ENCODE assay signal across 8 mouse cellular contexts in the genomic region with DNA sequence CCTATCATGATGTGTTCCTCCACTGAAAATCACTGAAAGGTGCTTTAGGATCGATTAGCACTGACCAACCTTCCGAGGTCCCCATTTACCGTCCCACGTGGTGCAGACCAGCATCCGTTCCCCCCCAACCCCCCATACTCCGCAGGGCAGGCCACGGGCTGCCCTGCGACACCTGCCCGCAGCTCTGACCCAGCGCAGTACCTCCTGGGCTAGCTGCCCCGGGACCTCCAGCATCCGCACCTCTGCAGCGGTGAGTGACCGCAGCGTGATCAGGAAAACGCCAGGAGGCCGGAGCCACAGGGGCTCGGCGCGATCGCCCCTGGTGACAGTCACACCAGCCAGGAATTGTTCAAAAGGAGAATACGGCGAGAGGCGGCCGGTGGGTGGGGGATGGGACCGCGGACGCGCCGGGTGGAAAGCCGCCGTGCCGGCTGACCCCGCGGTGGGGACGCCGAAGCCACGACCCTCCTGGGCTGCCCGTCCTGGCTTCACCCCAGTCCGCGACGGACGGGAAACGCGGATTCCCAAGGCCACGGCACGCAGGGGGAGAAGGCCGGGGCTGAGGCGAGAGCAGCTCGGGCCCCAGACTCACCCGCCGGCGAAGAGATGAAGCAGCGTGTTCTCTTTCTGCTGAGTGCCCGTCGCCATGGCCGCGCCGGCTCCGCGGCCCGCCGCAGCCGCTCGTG. TPM values are rescaled to one million over a fixed set of nuclear protein-coding genes. Genes with fewer than 3 reads are reported as not detected.
A peak's percentile ranks its signal among the peaks of the same experiment; 100 is the strongest.
DNase-seq lines count a peak whose midpoint lies in the region; TF ChIP-seq lines count a peak whose summit lies in the region.

No protein-coding gene starts in this region.

- peaks cover 29% of the 10 kb centered on the region for H3K4me1 ChIP-seq in limb, embryonic 10.5 days

- no peaks in the 10 kb centered on the region for H3K36me3 ChIP-seq in limb, embryonic 10.5 days
- no peaks in the 10 kb centered on the region for H3K36me3 ChIP-seq in myocyte (ENCODE audit: control insufficient read depth, insufficient read depth)

- DNase-seq in frontal cortex, postnatal 36 days (ENCODE audit: low spot score in 2 of 2), result peak; percentile 38 to 57
- DNase-seq in frontal cortex, postnatal 14 days (ENCODE audit: low spot score in 2 of 2), result no peak
- peak; percentile 38 for DNase-seq in urinary bladder, postnatal 14 days (ENCODE audit: low spot score)
- no peak for DNase-seq in urinary bladder, postnatal 4 days (ENCODE audit: low spot score in 2 of 2)
- peak; percentile 27 to 41 for DNase-seq in gastrocnemius, adult 8-10 months (ENCODE audit: low spot score in 2 of 2)
- peak; percentile 76 for DNase-seq in limb, embryonic 10.5 days (ENCODE audit: low spot score)
- DNase-seq in spleen, postnatal 14 days (ENCODE audit: low spot score in 2 of 2), result no peak

- no peaks in the 10 kb centered on the region for H3K9me3 ChIP-seq in limb, embryonic 10.5 days (replicated peaks)

- H3K27ac ChIP-seq in limb, embryonic 10.5 days, result peak overlapping the region; percentile 90

- peak overlapping the region; percentile 92 for H3K4me2 ChIP-seq in myocyte (ENCODE audit: low read depth)

- peaks cover 10% of the 10 kb centered on the region; the same call in 1 of the 2 replicates for H3K27me3 ChIP-seq in limb, embryonic 10.5 days (ENCODE audit: low read depth, poor library complexity, severe bottlenecking)
- H3K27me3 ChIP-seq in myocyte (ENCODE audit: control insufficient read depth, insufficient read depth, insufficient read length), result no peaks in the 10 kb centered on the region

- TF ChIP-seq POLR2A in myocyte (IDR thresholded peaks at IDR 0.05; ENCODE audit: insufficient read length, low read depth), result no peak

- peak overlapping the region; percentile 82 for H3K4me3 ChIP-seq in limb, embryonic 10.5 days
- H3K4me3 ChIP-seq in myocyte, result peak overlapping the region; percentile 51

- H3ac ChIP-seq in myocyte (ENCODE audit: control insufficient read depth, insufficient read length), result peak overlapping the region; percentile 87

- H3K79me2 ChIP-seq in myocyte (ENCODE audit: control insufficient read depth, insufficient read depth), result peaks cover 41% of the 10 kb centered on the region

- under 1% methylated on average over 65 of the region's 65 CpGs for WGBS in limb, embryonic 10.5 days

TF ChIP-seq in myocyte, 11 proteins besides CTCF, POLR2A, EP300 and RAD21:
- no peak for TF ChIP-seq REST (IDR thresholded peaks at IDR 0.05; ENCODE audit: insufficient read depth, insufficient read length)
- no peak for TF ChIP-seq TCF12 (IDR thresholded peaks at IDR 0.05; ENCODE audit: insufficient read depth, poor library complexity, severe bottlenecking)
- TF ChIP-seq CEBPB (IDR thresholded peaks at IDR 0.05; ENCODE audit: insufficient read depth, poor library complexity, severe bottlenecking), result no peak
- no peak for TF ChIP-seq MYOG (IDR thresholded peaks at IDR 0.05; ENCODE audit: control insufficient read depth in 1 of 3, insufficient read depth in 1 of 3, insufficient read length in 2 of 3, low read depth in 2 of 3)
- TF ChIP-seq TCF3 (IDR thresholded peaks at IDR 0.05; ENCODE audit: insufficient read length, low read depth), result no peak
- TF ChIP-seq MAX (IDR thresholded peaks at IDR 0.05; ENCODE audit: low read depth), result no peak
- no peak for TF ChIP-seq USF1 (IDR thresholded peaks at IDR 0.05; ENCODE audit: low read depth)
- no peak for TF ChIP-seq POLR2AphosphoS2 (IDR thresholded peaks at IDR 0.05; ENCODE audit: insufficient read length, low read depth)
- TF ChIP-seq MYOD1 (IDR thresholded peaks at IDR 0.05; ENCODE audit: control insufficient read depth in 1 of 3, insufficient read length in 2 of 3, low read depth in 2 of 3), result no peak
- TF ChIP-seq SRF (IDR thresholded peaks at IDR 0.05; ENCODE audit: control insufficient read depth, insufficient read length, low read depth), result no peak

RNA-seq across cellular contexts. Expression of a gene that starts 0.5 kb away (rescaled TPM):
- total RNA-seq in gastrocnemius, adult 8-10 months (2022), result 10 to 100 TPM in 3 of 4 experiments, 1 to 10 TPM in 1; 7.7 to 14.5 (median 13.0) TPM
- polyA plus RNA-seq in limb, embryonic 10.5 days (2016; fragmentation: Nextera tagmentation; extraction: Ambion mirVana), result 24.5 and 25.4 TPM in 2 replicates
- 34.3 TPM for polyA plus RNA-seq in myocyte (2012; fragmentation: generic; extraction: Trizol)

RNA-seq across cellular contexts. Expression of a gene that starts 35.7 kb away (rescaled TPM):
- total RNA-seq in gastrocnemius, adult 8-10 months (2022), result 10 to 100 TPM; 41.7 to 44.1 (median 42.9) TPM
- 50.7 and 52.1 TPM in 2 replicates for polyA plus RNA-seq in limb, embryonic 10.5 days (2016; fragmentation: Nextera tagmentation; extraction: Ambion mirVana)
- polyA plus RNA-seq in myocyte (2012; fragmentation: generic; extraction: Trizol), result 31.1 TPM

Comparison
In these comparisons a context has a peak if more than half of its experiments do, and no peak if none do; other contexts are left out.
1. DNase-seq: peak in frontal cortex, postnatal 36 days (2 of 2), urinary bladder, postnatal 14 days (single experiment), gastrocnemius, adult 8-10 months (2 of 2) and limb, embryonic 10.5 days (single experiment); none in frontal cortex, postnatal 14 days (0 of 2), urinary bladder, postnatal 4 days (0 of 2) and spleen, postnatal 14 days (0 of 2).